Mouse (Mus musculus) embryonic facial prominence, embryonic 13.5 days (tissue): Measurements from ENCODE around the gene D6Ertd527e. TPM values are rescaled to one million over a fixed set of nuclear protein-coding genes. Genes with fewer than 3 reads are reported as not detected.
A peak's percentile ranks its signal among the peaks of the same experiment; 100 is the strongest.

Experiments
- ATAC-seq: fragments of 200-750 bp; cut with Nextera tagmentation; 2 replicates; pipeline ENCODE4 v1.8.0; 2017; ENCODE audit warnings: low read depth; ENCODE audit not compliant: insufficient number of reproducible peaks, insufficient read depth, low FRiP score, low TSS enrichment
- H3K27ac ChIP-seq: fragments of 300-500 bp; sonication (generic); 2 replicates; pipeline ENCODE4 v1.5.1; 2015; ENCODE audit warnings: moderate library complexity, mild to moderate bottlenecking, inconsistent platforms
- H3K27me3 ChIP-seq: fragments of 300-500 bp; sonication (generic); 2 replicates; pipeline ENCODE4 v1.6.1; 2015; ENCODE audit warnings: mild to moderate bottlenecking, inconsistent platforms
- H3K36me3 ChIP-seq: fragments of 300-500 bp; sonication (generic); 2 replicates; pipeline ENCODE4 v1.6.1; 2015; ENCODE audit warnings: mild to moderate bottlenecking, inconsistent platforms
- H3K4me1 ChIP-seq: fragments of 300-500 bp; sonication (generic); 2 replicates; pipeline ENCODE4 v1.6.1; 2015; ENCODE audit warnings: inconsistent platforms
- H3K4me2 ChIP-seq: fragments of 300-500 bp; sonication (generic); 2 replicates; pipeline ENCODE4 v1.6.1; 2015; ENCODE audit warnings: moderate library complexity, mild to moderate bottlenecking, inconsistent platforms
- H3K4me3 ChIP-seq: fragments of 300-500 bp; sonication (generic); 2 replicates; pipeline ENCODE4 v1.5.1; 2015; ENCODE audit warnings: mild to moderate bottlenecking, inconsistent platforms
- H3K9ac ChIP-seq: fragments of 300-500 bp; sonication (generic); 2 replicates; pipeline ENCODE4 v1.6.1; 2015; ENCODE audit warnings: mild to moderate bottlenecking, inconsistent platforms
- H3K9me3 ChIP-seq: fragments of 300-500 bp; sonication (generic); 2 replicates; pipeline ENCODE4 v1.6.1; 2016; ENCODE audit warnings: inconsistent platforms
- WGBS: fragments of 180-500 bp; shearing (Covaris S2); methylation state at CpG from one replicate; pipeline ENCODE4 v1.1.7; 2015; ENCODE audit warnings: mixed read lengths; 5-methylcytosine and 5-hydroxymethylcytosine counted together
- polyA plus RNA-seq: library from polyadenylated mRNA; unstranded; fragments of >200 nt; fragmentation: Nextera tagmentation; extraction: Ambion mirVana; gene quantifications from 2 replicates; pipeline ENCODE4 v1.2.1, GENCODE M21; 2015

The D6Ertd527e gene
- polyA plus RNA-seq, 1 experiment from 2014 or later = 0.28 TPM

DNA sequence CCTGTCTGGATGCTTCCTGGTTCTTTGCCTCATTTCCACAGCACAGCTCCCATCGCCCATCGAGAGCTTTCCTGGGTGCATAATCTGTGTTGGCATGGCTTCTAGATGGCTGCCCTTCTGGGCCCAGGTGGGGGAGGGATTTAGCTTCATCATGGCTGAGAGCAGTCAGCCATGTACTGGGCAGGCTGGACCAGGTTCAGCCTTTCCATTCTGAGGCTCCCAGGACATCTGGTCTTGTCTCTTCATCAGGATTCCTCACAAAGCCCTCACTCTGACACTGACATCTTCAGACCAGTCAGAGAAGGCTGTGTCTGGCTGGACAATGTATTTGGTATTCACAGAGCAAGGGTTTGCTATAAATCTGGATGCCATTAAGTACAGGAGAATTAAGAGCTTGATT lies 11.4 kb downstream of the D6Ertd527e start:
- WGBS = 78% methylated on average over 2 of the region's 2 CpGs

GRCm38 (mm10) chr6:87116596-87116995 lies 12.1 kb downstream of the D6Ertd527e start:
- Histone ChIP-seq H3K36me3 (no peaks in the 10 kb centered on the region), H3K27me3 (no peaks in the 10 kb centered on the region), H3K4me1 (peaks cover 16% of the 10 kb centered on the region), H3K9ac (no peak overlapping the region), H3K27ac (no peak overlapping the region), H3K4me3 (no peak overlapping the region), H3K4me2 (no peak overlapping the region), H3K9me3 (no peaks in the 10 kb centered on the region)
- ATAC-seq = no peak
- 73% methylated on average over 7 of the region's 7 CpGs for WGBS

More for the DNA sequence above, 11.4 kb downstream of the D6Ertd527e start:
- H3K4me2 ChIP-seq = no peak overlapping the region
- no peaks in the 10 kb centered on the region for H3K27me3 ChIP-seq
- H3K9me3 ChIP-seq = no peaks in the 10 kb centered on the region
- no peak overlapping the region for H3K4me3 ChIP-seq
- H3K36me3 ChIP-seq = no peaks in the 10 kb centered on the region
- no peak overlapping the region for H3K27ac ChIP-seq
- no peak for ATAC-seq
- H3K9ac ChIP-seq = no peak overlapping the region
- H3K4me1 ChIP-seq = peaks cover 17% of the 10 kb centered on the region

GRCm38 (mm10) chr6:87119066-87119837 lies 14.7 kb downstream of the D6Ertd527e start:
- Histone ChIP-seq H3K27me3 (no peaks in the 10 kb centered on the region), H3K4me2 (no peak overlapping the region), H3K4me3 (no peak overlapping the region), H3K27ac (no peak overlapping the region), H3K9ac (no peak overlapping the region), H3K9me3 (no peaks in the 10 kb centered on the region), H3K36me3 (no peaks in the 10 kb centered on the region), H3K4me1 (peaks cover 11% of the 10 kb centered on the region)
- ATAC-seq = no peak
- 84% methylated on average over 20 of the region's 20 CpGs for WGBS

GRCm38 (mm10) chr6:87119975-87120374 lies 15.4 kb downstream of the D6Ertd527e start:
- 72% methylated on average over 4 of the region's 4 CpGs for WGBS
- no peaks in the 10 kb centered on the region for H3K27me3 ChIP-seq
- H3K9ac ChIP-seq = no peak overlapping the region
- H3K4me2 ChIP-seq = no peak overlapping the region
- no peak overlapping the region for H3K27ac ChIP-seq
- no peaks in the 10 kb centered on the region for H3K36me3 ChIP-seq
- peaks cover 11% of the 10 kb centered on the region for H3K4me1 ChIP-seq
- no peak overlapping the region for H3K4me3 ChIP-seq
- ATAC-seq = no peak
- H3K9me3 ChIP-seq = no peaks in the 10 kb centered on the region

DNA sequence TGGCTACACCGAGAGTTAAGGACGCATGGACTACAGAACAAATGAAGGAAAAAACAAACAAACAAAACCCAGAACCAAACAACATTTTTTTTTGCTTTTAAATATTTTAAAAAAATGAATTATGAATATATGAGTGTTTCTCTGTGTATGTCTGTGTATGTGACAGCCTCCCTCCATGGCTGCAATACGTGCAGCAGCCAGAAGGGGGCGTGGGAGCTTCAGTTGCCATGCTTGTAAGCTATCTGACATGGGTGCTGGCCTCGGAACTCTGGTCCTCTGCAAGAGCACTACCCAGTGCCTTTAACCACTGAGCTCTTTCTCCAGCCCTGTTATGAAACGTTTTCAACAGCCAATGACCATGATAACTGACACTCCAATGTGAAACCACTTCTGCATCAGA lies 16.1 kb downstream of the D6Ertd527e start:
- Histone ChIP-seq H3K27me3 (no peaks in the 10 kb centered on the region), H3K36me3 (no peaks in the 10 kb centered on the region), H3K9me3 (no peaks in the 10 kb centered on the region), H3K9ac (no peak overlapping the region), H3K4me1 (peaks cover 12% of the 10 kb centered on the region), H3K4me3 (no peak overlapping the region), H3K4me2 (no peak overlapping the region), H3K27ac (no peak overlapping the region)
- no peak for ATAC-seq
- WGBS = 84% methylated on average over 6 of the region's 6 CpGs

DNA sequence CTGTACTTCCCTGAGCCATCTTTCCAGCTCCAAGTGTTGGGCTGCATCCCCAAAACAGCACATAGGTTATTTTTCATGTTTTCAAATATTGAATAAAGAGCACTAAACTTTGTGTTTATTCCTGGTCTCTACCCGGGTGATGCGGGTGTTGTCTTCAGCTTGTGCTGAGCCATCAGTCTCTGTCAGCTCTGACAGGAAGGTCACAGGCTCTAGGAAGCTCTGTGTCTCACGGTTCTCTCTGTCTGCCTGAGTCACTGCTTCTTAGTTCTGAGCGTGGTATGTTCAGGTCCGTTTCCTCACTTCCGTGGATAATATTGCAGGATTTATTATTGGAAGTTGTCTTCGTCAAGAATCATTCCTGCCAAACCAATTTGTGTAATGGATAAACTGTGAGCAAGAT lies 17.4 kb downstream of the D6Ertd527e start:
- Histone ChIP-seq H3K9ac (no peak overlapping the region), H3K4me3 (no peak overlapping the region), H3K4me1 (peaks cover 21% of the 10 kb centered on the region), H3K27me3 (no peaks in the 10 kb centered on the region), H3K27ac (no peak overlapping the region), H3K9me3 (no peaks in the 10 kb centered on the region), H3K4me2 (no peak overlapping the region), H3K36me3 (no peaks in the 10 kb centered on the region)
- 78% methylated on average over 7 of the region's 7 CpGs for WGBS
- no peak for ATAC-seq

DNA sequence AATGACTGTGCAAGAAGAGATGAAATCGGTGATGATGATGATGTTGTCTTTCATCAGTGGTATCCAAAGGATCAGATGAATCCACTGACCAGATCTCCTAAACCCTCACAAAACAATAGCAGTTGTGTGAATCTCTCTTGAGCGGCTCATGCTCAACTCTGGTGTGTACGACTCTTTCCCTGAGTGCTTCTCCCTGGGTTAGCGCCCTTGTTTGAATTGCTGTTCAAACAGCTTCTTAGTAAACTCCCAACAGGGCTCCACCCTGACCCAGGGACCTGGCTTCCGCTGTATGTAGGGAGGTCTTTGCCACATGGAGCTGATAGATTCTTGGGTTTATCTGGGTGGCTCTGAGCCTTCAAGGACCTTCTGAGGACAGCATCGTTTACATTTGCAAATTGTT lies 18.9 kb downstream of the D6Ertd527e start:
- H3K27ac ChIP-seq = no peak overlapping the region
- no peak overlapping the region for H3K4me2 ChIP-seq
- no peaks in the 10 kb centered on the region for H3K36me3 ChIP-seq
- no peaks in the 10 kb centered on the region for H3K27me3 ChIP-seq
- no peak overlapping the region for H3K4me3 ChIP-seq
- no peaks in the 10 kb centered on the region for H3K9me3 ChIP-seq
- peaks cover 29% of the 10 kb centered on the region for H3K4me1 ChIP-seq
- ATAC-seq = no peak
- WGBS = 92% methylated on average over 6 of the region's 6 CpGs
- H3K9ac ChIP-seq = no peak overlapping the region

GRCm38 (mm10) chr6:87123973-87124372 lies 19.4 kb downstream of the D6Ertd527e start:
- no peak for ATAC-seq
- Histone ChIP-seq H3K9ac (no peak overlapping the region), H3K4me2 (no peak overlapping the region), H3K4me3 (no peak overlapping the region), H3K36me3 (no peaks in the 10 kb centered on the region), H3K27ac (no peak overlapping the region), H3K9me3 (no peaks in the 10 kb centered on the region), H3K27me3 (no peaks in the 10 kb centered on the region), H3K4me1 (peaks cover 29% of the 10 kb centered on the region)
- 88% methylated on average over 4 of the region's 4 CpGs for WGBS

GRCm38 (mm10) chr6:87127049-87127753 lies 22.7 kb downstream of the D6Ertd527e start:
- no peak for ATAC-seq
- Histone ChIP-seq H3K36me3 (peaks cover 6% of the 10 kb centered on the region), H3K4me3 (no peak overlapping the region), H3K4me2 (no peak overlapping the region), H3K4me1 (peaks cover 21% of the 10 kb centered on the region), H3K9ac (no peak overlapping the region), H3K27ac (0 out of 2 replicates have a peak overlapping the region, but pooled peaks have one; percentile 11), H3K9me3 (no peaks in the 10 kb centered on the region), H3K27me3 (no peaks in the 10 kb centered on the region)
- 36% methylated on average over 8 of the region's 8 CpGs for WGBS

DNA sequence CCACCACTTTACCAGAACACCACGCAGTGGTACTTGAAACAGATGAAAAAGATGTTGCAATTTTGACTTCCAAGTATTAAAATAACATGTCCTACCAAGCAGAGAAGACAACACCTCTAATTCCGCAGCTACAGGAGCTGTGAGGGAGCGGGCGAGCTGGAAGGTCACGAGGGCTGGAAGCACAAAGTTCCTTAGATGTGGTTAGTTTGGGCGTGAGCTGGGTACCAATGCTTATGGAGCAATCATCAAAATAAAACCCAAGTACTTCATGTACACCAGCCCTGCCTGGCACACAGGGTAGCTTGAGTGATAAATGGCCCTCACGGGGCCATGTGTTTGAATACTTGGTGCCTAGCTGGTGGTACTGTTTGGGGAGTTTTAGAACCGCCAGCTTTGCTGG lies 25.3 kb downstream of the D6Ertd527e start:
- no peak overlapping the region for H3K27ac ChIP-seq
- H3K9me3 ChIP-seq = no peaks in the 10 kb centered on the region
- peaks cover 25% of the 10 kb centered on the region for H3K36me3 ChIP-seq
- no peak overlapping the region for H3K9ac ChIP-seq
- 89% methylated on average over 8 of the region's 8 CpGs for WGBS
- no peaks in the 10 kb centered on the region for H3K27me3 ChIP-seq
- no peak overlapping the region for H3K4me3 ChIP-seq
- ATAC-seq = no peak
- H3K4me1 ChIP-seq = peaks cover 21% of the 10 kb centered on the region
- H3K4me2 ChIP-seq = no peak overlapping the region

- Histone ChIP-seq H3K9ac (no peak overlapping the region), H3K36me3 (peaks cover 33% of the 10 kb centered on the region), H3K27ac (no peak overlapping the region), H3K9me3 (no peaks in the 10 kb centered on the region), H3K4me1 (peaks cover 21% of the 10 kb centered on the region), H3K27me3 (no peaks in the 10 kb centered on the region), H3K4me2 (no peak overlapping the region), H3K4me3 (no peak overlapping the region)
- ATAC-seq = no peak
- WGBS = 96% methylated on average over 7 of the region's 7 CpGs
Observed at GRCm38 (mm10) chr6:87130628-87131027, 26.1 kb downstream of the D6Ertd527e start.

DNA sequence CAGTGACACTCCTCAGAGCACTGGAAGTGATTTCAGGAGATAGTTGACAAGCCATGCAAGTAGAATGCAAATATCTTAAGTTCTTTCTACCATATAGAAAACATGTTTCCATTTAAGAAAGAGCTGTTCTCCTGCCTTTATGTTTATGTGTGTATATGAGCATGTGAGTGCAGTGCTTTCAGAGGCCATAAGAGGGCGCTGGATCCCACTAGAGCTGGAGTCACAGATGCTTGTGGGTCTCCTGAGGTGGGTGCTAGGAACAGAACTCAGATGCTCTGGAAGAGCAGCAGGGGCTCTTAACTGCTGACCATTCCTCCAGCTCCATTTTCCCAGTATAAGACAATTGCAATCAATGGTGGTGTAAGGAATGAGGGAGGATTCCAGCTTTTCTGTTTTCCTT lies 26.5 kb downstream of the D6Ertd527e start:
- Histone ChIP-seq H3K36me3 (peaks cover 38% of the 10 kb centered on the region), H3K9me3 (no peaks in the 10 kb centered on the region; the same call in 1 of the 2 replicates), H3K4me3 (no peak overlapping the region), H3K27ac (no peak overlapping the region), H3K4me1 (peaks cover 17% of the 10 kb centered on the region), H3K27me3 (no peaks in the 10 kb centered on the region), H3K4me2 (no peak overlapping the region), H3K9ac (no peak overlapping the region)
- no peak for ATAC-seq
- WGBS = 67% methylated on average over 1 of the region's 1 CpGs
